Mouse (Mus musculus): Measurements from ENCODE around the gene Clstn1.

Clstn1 gene

GRCm38 (mm10) chr4:149635915-149636415, 49.7 kb downstream of the Clstn1 start:
- DNase-seq (ENCODE audit: low spot score), result no peak

DNA sequence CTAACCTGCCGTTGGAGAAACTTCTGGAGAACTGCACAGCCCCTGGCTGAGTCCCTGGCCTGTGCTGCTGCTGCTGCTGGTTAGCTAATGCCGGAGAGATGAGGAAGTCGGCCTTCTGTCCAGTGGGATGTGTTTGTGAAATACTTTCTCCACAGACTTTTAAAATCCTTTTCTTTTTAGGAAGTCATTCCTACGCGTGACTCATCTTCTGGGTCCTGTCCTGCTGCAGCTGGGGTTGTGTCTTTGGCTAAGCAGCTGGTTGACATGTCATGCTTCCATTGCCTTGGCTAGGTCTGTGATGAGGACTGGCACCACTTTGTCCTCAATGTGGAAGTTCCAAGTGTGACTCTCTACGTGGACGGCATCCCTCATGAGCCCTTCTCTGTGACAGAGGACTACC, 51.7 kb downstream of the Clstn1 start:
- DNase-seq (ENCODE audit: low spot score), result no peak

- no peak for DNase-seq (ENCODE audit: low spot score)
Observed at GRCm38 (mm10) chr4:149640831-149641230, 54.6 kb downstream of the Clstn1 start.

DNA sequence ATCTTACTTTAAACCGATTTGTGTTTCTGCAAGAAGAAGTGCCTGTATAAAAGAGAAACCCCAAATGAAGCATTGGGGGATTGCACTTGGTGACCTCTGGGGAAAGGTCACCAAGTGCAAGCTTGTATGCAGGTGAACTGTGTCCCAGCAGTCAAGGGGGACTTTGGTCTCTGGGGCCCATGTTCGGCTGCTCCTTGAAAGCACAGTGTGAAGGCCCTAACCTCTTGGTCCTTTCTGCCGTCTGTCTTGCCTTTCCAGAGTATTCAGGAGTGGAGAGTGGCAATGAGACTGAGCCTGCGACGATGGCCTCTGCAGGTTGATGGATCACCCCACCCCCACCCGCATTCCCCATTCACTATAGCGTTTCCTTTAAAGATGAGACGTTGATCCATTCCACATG, 55.1 kb downstream of the Clstn1 start:
- DNase-seq (ENCODE audit: low spot score), result no peak

DNA sequence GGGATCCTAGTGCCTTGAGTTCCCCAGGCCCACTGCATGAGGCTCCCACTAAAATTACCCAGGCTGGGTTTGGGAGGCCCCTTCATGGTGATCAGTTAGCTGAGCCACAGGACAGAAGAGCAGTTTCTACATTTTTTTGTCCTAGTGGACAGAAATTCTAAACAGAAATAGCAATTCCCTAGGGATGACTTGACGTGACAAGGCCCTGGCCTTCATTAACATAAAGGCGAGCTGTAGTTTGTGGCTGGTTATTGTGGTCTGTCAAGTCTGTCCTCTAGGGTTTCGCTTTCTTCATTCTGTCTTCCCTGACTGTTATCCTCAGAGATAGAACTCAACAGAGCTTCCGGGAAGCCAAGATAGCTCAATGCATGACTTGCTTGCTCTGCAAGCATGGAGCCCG, 55.7 kb downstream of the Clstn1 start:
- no peak for DNase-seq (ENCODE audit: low spot score)

DNA sequence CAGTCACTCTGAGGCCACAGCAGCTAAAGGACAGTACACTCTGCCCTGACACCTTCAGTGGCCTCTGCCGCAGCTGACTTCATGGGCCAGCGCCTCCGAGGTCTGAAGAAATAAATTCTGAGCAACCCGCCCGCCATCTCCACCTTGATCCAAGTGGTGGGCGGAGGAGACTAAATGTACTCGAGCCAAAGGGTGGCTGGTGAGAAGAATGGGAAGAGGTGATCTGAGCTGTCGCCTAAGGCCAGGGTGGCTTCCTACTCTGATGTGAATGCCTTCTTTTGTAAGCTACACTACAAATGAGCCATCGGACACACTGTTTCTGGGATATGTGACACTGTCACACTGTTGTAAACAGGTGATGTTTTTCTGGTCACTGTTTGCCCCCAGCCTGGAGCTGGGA, 59.5 kb downstream of the Clstn1 start:
- no peak for DNase-seq (ENCODE audit: low spot score)

- no peak for DNase-seq (ENCODE audit: low spot score)
Observed at GRCm38 (mm10) chr4:149648031-149648805, 62.0 kb downstream of the Clstn1 start.

GRCm38 (mm10) chr4:149650493-149651193, 64.4 kb downstream of the Clstn1 start:
- DNase-seq (ENCODE audit: low spot score), result peak; percentile 85

- DNase-seq (ENCODE audit: low spot score), result peak; percentile 69
Observed at GRCm38 (mm10) chr4:149654232-149654631, 68.0 kb downstream of the Clstn1 start.

- no peak for DNase-seq (ENCODE audit: low spot score)
Observed at GRCm38 (mm10) chr4:149657858-149658416, 71.7 kb downstream of the Clstn1 start.

- DNase-seq (ENCODE audit: low spot score), result no peak
Observed at GRCm38 (mm10) chr4:149659495-149660116, 73.3 kb downstream of the Clstn1 start.

DNA sequence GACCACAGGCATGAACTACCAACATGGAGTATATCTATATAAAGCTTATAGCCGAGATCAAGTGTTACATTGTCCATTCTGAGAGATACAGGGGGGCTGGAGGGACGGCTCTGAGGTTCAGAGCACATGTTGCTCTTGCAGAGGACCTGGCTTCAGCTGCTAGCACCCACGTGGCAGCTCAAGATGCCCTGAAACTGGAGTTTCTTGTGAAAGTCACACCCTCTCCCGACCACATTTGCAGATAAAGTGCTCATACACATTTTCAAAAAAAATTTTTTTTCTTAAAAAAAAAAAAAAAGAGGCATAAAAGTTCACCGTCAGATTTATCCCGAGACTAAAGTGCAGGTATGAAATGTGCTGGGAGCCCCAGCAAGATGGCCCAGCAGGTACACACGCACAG, 74.3 kb downstream of the Clstn1 start:
- no peak for DNase-seq (ENCODE audit: low spot score)

GRCm38 (mm10) chr4:149661967-149662589, 75.8 kb downstream of the Clstn1 start:
- no peak for DNase-seq (ENCODE audit: low spot score)

GRCm38 (mm10) chr4:149663849-149664503, 77.7 kb downstream of the Clstn1 start:
- no peak for DNase-seq (ENCODE audit: low spot score)

- DNase-seq (ENCODE audit: low spot score), result no peak
Observed at GRCm38 (mm10) chr4:149665016-149665691, 78.9 kb downstream of the Clstn1 start.

DNA sequence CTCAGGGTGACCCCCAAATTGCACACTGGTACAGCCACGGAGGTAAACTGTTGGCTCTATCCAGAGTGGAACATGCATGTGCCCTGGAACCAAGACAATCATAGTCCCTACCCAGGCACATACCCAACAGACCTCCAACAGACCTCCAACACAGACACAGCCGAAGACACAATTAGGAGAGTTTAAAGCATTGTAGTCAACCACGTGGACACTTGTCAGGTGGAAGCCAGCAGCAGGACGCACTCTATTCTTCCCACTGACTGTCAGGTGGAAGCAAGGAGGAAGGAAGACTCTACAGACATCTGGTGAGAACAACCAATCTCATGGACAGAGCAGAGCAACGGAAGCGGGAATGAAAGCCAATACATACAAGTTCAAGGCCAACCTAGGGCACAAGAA, 79.4 kb downstream of the Clstn1 start:
- no peak for DNase-seq (ENCODE audit: low spot score)

DNA sequence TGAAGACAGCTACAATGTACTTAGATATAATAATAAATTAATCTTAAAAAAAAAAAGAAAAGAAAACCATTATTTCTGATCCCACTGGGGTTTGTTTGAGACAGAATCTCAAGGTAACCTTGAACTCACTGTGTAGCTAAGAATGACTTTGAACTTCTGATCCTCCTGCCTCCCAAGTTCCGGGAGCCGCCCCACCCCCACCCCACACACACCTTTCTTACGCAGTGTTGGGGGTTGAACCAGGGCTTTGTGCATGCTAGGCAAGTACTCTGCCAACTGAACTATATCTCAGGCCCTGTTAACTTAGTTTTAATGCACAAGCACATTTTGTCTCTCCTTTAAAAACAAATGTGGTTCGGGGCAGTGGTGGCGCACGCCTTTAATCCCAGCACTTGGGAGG, 84.9 kb downstream of the Clstn1 start:
- DNase-seq (ENCODE audit: low spot score), result no peak

DNA sequence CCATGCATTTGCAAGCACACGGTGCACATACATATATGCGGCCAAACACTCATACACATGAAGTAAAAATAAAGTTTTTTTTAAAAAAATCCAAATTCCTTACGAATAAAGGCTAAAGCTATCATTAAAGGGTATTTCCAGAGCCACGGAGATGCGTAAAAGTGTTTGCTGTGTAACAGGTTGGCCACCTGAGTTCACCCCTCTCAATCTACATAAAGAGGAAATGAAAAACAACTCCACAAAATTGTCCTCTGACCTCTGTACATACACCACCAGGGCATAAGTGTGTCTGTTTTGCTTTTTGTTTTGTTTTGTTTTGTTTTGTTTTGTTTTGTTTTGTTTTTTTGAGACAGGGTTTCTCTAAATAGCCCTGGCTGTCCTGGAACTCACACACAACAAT, 86.5 kb downstream of the Clstn1 start:
- DNase-seq (ENCODE audit: low spot score), result no peak

- no peak for DNase-seq (ENCODE audit: low spot score)
Observed at GRCm38 (mm10) chr4:149674814-149675377, 88.6 kb downstream of the Clstn1 start.

- peak; percentile 84 for DNase-seq (ENCODE audit: low spot score)
Observed at GRCm38 (mm10) chr4:149675378-149676261, 89.4 kb downstream of the Clstn1 start.

Data from retina, embryonic 14.5 days (tissue).